Mouse (Mus musculus): ENCODE measurements around the gene Pias4. TPM values are rescaled to one million over a fixed set of nuclear protein-coding genes. Genes with fewer than 3 reads are reported as not detected.
"Not testable (repeated sequence)": the region's sequence is repeated elsewhere in the genome, so short reads cannot be mapped to it uniquely, and the experiment has no call there.

Gene Pias4
- polyA plus RNA-seq, 1 experiment from 2014 or later = 61.2 TPM

DNA sequence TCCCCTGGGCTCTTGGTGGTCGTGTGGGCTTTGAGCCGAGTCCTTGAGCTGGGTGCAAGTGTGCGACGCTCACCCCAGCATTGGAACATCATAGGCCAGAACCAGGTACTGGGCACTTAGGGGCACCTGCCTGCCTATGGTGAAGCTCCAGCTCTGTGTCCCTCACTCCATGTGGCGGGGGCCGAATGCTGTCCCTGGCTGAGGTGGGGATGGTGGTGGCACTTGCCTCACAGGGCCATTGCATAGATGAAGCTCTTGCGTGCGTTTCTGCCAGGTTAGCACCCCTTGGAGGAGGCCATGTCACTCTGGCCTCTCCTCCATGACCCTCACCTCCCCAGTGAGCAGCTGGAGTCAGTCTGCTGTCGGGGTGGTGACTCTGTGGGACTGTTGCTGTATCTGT lies 19.4 kb upstream of the Pias4 start:
- Histone ChIP-seq H3K4me1 (replicated peaks) (peaks cover 33% of the 10 kb centered on the region), H3K27ac (replicated peaks) (no peak overlapping the region), H3K27me3 (no peaks in the 10 kb centered on the region), H3K36me3 (peaks cover 38% of the 10 kb centered on the region), H3K4me2 (no peak overlapping the region), H3K4me3 (no peak overlapping the region), H3K9ac (no peak overlapping the region), H3K9me3 (no peaks in the 10 kb centered on the region)
- 96% methylated on average over 9 of the region's 9 CpGs for WGBS
- ATAC-seq (ENCODE audit: low FRiP score, low read depth) = no peak

DNA sequence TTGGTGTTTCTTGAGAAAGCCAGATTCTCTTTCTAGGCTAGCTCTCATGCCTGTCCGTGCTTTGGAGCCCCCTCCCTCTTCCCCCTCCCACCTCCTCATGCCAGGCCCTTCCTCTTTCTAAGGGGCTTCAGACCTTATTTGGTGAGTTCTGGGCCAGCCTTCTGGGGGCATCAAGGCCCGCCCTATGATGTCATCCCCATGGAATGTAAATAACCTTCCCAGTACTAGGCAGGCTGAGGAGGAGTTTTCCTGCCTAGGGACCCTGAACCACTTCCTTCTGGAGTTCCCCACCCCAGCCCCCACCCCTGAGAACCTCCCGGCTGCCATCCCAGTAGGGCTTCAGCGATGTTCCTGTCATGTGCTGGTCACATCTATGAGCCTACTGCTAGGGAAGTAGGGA lies 17.0 kb upstream of the Pias4 start:
- Histone ChIP-seq H3K36me3 (peaks cover 55% of the 10 kb centered on the region), H3K4me1 (replicated peaks) (peaks cover 32% of the 10 kb centered on the region), H3K27me3 (no peaks in the 10 kb centered on the region), H3K9me3 (no peaks in the 10 kb centered on the region), H3K9ac (no peak overlapping the region), H3K27ac (replicated peaks) (no peak overlapping the region), H3K4me3 (no peak overlapping the region), H3K4me2 (no peak overlapping the region)
- ATAC-seq (ENCODE audit: low FRiP score, low read depth) = no peak
- WGBS = 72% methylated on average over 4 of the region's 4 CpGs

DNA sequence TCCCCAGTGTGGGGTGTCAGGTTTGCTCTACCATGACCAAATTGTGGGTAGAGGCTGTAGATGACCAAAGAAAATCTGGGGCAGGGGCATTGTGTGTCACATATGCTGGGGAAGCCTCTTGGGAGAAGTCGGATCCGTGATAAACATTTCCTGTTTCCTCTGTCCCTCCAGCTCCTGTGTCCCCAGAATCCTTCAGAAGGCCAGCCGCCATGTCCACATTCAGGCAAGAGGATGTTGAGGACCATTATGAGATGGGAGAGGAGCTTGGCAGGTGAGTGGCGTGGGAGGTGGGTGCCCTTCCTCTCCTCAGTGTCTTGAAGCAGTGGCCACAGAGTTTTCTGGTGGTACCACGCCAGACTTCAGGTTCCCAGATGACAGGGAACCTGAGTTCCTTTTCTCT lies 16.1 kb upstream of the Pias4 start, which contains the start of gene 4930442H23Rik:
TSS of gene 4930442H23Rik (minus strand) at position 45 of the 400 bp plus-strand sequence.
- H3K4me2 ChIP-seq = peak within 1 kb of the TSS; percentile 66
- peaks cover 63% of the 10 kb centered on the region for H3K36me3 ChIP-seq
- ATAC-seq (ENCODE audit: low FRiP score, low read depth) = no peak
- H3K4me1 ChIP-seq (replicated peaks) = peaks cover 42% of the 10 kb centered on the region
- H3K9ac ChIP-seq = peak within 1 kb of the TSS; percentile 63
- 89% methylated on average over 5 of the region's 5 CpGs for whole genome bisulfite sequencing
- H3K27me3 ChIP-seq = no peaks in the 10 kb centered on the region
- H3K27ac ChIP-seq (replicated peaks) = peak within 1 kb of the TSS; percentile 87
- peak within 1 kb of the TSS; percentile 52 for H3K4me3 ChIP-seq
- no peaks in the 10 kb centered on the region for H3K9me3 ChIP-seq

DNA sequence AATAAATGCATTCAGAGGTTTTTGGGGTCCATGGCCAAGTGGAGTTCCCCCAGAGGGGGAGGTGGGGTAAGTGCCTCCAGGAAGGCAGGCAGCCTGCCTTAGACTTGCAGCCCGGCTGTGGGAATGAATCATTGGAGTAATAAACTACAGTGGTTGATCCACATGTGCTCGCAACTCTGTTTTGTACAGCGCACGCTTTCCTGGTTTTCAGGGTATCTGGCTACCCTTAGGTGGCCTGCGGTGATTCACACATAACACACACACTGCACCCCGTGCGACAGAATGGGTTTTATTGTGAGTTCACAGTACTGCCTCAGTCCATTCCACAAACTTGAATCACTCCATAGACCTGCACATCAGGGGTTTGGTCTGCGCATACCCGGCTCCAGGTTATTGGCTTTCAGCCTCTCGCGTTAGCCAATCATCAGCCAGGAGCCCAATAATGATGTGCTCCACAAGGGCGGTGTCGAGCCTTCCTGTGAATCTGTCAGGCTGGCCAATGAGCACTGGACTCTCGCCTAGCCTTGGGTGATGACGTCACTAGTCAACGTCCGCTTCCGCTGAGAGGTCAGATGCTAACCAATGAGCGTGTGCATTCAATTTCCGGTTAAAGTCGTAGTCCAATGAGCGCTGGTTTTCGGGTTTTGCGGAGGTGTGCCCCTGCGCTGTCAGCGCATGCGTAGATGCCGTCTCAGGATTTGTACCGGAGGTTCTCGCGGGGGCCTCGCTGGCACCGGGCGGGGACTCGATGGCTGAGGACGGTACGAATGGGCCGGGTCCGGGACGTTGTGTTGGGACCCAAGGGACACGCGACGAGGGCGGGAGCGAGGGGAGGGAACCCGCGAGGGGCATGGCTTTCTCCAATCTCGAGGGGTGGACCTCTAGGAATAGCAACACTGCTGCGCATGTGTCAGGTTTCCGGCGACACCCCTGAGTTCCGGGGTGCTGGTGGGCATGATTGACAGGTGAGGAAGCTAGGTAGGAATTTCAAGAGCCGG lies 14.9 kb upstream of the Pias4 start, which contains the start of gene Dapk3:
TSS of gene Dapk3 (plus strand) at position 670 of the 998 bp plus-strand sequence.
- WGBS = 5% methylated on average over 53 of the region's 53 CpGs
- peak within 1 kb of the TSS; percentile 66 for H3K4me2 ChIP-seq
- no peaks in the 10 kb centered on the region for H3K9me3 ChIP-seq
- H3K4me1 ChIP-seq (replicated peaks) = peaks cover 54% of the 10 kb centered on the region
- no peaks in the 10 kb centered on the region for H3K27me3 ChIP-seq
- peak within 1 kb of the TSS; percentile 87 for H3K27ac ChIP-seq (replicated peaks)
- peak within 1 kb of the TSS; percentile 52 for H3K4me3 ChIP-seq
- peaks cover 70% of the 10 kb centered on the region for H3K36me3 ChIP-seq
- peak; percentile 96 for ATAC-seq (ENCODE audit: low FRiP score, low read depth)
- H3K9ac ChIP-seq = peak within 1 kb of the TSS; percentile 63

DNA sequence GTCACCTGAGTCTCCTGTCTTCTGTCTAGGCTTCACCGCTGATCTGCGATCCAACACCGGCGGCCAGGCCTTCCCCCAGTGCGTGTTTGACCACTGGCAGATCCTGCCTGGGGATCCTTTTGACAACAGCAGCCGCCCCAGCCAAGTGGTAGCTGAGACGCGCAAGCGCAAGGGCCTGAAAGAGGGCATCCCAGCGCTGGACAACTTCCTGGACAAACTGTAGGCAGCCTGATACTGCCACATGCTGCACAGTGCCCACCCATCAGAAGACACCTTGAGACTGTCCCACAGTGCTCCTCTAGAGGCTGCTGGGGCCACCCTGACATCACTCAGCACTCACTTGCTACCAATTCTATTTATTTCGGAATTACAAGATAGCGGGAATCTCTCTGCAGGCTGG lies 14.1 kb upstream of the Pias4 start:
- H3K9ac ChIP-seq; H3K27me3 ChIP-seq; H3K9me3 ChIP-seq; H3K4me3 ChIP-seq; ATAC-seq (ENCODE audit: low FRiP score, low read depth); H3K27ac ChIP-seq (replicated peaks); H3K4me2 ChIP-seq: not testable (repeated sequence)
- 82% methylated on average over 12 of the region's 12 CpGs for WGBS
- Histone ChIP-seq H3K36me3 (peaks cover 68% of the 10 kb centered on the region), H3K4me1 (replicated peaks) (peaks cover 59% of the 10 kb centered on the region)

DNA sequence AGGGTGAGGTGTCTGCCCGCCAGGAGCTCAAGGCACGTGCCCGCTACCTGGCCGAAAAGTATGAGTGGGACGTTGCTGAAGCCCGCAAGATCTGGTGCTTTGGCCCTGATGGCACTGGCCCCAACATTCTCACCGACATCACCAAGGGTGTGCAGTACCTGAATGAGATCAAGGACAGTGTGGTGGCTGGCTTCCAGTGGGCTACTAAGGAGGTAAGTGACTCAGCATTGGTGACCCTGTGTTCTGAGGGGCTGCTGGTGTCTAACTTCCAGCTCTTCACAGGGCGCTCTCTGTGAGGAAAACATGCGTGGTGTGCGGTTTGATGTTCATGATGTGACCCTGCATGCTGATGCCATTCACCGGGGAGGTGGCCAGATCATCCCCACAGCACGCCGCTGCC lies 13.2 kb upstream of the Pias4 start:
- 95% methylated on average over 13 of the region's 13 CpGs for WGBS
- H3K4me3 ChIP-seq = no peak overlapping the region
- H3K9me3 ChIP-seq = no peaks in the 10 kb centered on the region
- H3K36me3 ChIP-seq = peaks cover 68% of the 10 kb centered on the region
- no peak overlapping the region for H3K9ac ChIP-seq
- no peak for ATAC-seq (ENCODE audit: low FRiP score, low read depth)
- no peaks in the 10 kb centered on the region for H3K27me3 ChIP-seq
- H3K4me2 ChIP-seq = no peak overlapping the region
- H3K27ac ChIP-seq (replicated peaks) = no peak overlapping the region
- H3K4me1 ChIP-seq (replicated peaks) = peaks cover 63% of the 10 kb centered on the region

DNA sequence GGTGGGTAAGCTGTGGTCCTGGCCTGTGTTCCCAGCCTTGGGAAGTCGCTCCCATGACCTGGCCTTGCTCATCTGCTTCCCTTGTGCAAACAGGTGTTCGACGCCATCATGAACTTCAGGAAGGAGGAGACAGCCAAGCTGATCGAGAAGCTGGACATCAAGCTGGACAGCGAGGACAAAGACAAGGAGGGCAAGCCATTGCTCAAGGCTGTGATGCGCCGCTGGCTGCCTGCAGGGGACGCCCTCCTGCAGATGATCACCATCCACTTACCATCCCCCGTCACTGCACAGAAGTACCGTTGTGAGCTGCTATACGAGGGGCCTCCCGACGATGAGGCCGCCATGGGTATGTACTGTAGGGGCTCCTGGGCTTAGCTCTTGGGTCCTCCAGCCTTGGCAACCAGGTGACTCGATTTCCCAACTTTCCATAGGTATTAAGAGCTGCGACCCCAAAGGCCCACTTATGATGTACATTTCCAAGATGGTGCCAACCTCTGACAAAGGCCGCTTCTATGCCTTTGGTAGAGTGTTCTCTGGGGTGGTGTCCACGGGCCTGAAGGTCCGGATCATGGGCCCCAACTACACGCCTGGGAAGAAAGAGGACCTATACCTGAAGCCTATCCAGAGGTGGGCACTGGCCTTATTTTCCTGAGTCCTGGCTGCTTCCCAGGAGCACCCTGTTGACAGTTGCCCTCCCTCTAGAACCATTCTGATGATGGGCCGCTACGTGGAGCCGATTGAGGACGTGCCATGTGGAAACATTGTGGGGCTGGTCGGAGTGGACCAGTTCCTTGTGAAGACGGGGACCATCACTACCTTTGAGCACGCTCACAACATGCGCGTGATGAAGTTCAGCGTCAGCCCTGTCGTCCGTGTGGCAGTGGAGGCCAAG lies 12.0 kb upstream of the Pias4 start:
- no peak for ATAC-seq (ENCODE audit: low FRiP score, low read depth)
- WGBS = 89% methylated on average over 32 of the region's 32 CpGs

DNA sequence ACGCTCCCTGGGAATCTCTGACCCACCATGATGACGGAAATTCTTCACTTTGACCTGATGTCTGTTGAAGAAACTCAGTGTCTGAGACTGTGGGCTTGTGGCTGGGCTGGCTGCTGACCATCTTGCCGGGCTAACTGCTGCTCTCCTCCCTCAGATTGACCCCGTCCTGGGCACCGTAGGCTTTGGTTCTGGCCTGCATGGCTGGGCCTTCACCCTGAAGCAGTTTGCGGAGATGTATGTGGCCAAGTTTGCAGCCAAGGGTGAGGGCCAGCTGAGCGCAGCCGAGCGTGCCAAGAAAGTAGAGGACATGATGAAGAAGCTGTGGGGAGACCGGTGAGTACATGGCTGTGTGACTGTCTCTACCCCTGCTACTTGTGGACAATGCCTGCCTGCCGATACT lies 11.2 kb upstream of the Pias4 start:
- Histone ChIP-seq H3K36me3 (peaks cover 50% of the 10 kb centered on the region), H3K27me3 (no peaks in the 10 kb centered on the region), H3K27ac (replicated peaks) (no peak overlapping the region), H3K4me1 (replicated peaks) (peaks cover 69% of the 10 kb centered on the region), H3K9ac (no peak overlapping the region), H3K9me3 (no peaks in the 10 kb centered on the region), H3K4me2 (0 out of 2 replicates have a peak overlapping the region, but pooled peaks have one; percentile 83), H3K4me3 (no peak overlapping the region)
- no peak for ATAC-seq (ENCODE audit: low FRiP score, low read depth)
- 93% methylated on average over 11 of the region's 11 CpGs for WGBS

More for the DNA sequence above, 12.0 kb upstream of the Pias4 start:
- Histone ChIP-seq H3K9ac (no peak overlapping the region), H3K4me1 (replicated peaks) (peaks cover 68% of the 10 kb centered on the region), H3K9me3 (no peaks in the 10 kb centered on the region), H3K27ac (replicated peaks) (no peak overlapping the region), H3K27me3 (no peaks in the 10 kb centered on the region), H3K4me2 (no peak overlapping the region), H3K4me3 (no peak overlapping the region), H3K36me3 (peaks cover 57% of the 10 kb centered on the region)

DNA sequence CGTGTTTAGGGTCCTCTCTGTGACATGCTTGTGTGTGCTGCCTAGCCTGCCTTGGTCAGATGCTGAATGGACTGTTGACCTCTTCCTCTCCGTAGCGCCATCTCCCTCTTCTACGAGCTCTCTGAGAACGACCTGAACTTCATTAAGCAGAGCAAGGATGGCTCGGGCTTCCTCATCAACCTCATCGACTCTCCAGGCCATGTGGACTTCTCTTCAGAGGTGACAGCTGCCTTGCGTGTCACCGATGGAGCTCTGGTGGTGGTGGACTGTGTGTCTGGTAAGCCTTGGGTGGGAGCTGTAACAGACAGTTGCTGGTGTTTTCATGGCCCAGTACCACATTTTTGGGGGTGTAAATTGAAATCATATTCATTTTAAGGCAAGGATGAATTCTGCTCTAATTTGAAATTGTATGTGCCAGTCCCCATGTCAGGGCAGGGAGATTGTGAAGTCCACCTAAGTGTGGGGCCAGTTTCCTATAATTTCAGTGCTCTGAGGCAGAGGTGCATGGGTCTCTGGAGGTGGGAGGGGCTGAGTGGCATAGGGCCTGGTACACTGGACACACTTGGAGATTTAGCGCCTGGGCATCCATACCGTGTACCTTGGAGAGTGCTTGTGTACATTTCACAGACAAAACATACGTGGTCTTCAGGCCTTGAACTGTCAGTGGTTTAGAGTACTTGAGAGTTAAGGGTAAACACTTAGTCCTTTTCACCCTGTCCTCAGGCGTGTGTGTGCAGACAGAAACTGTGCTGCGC lies 10.4 kb upstream of the Pias4 start:
- H3K9ac ChIP-seq = peak overlapping the region; percentile 91
- peak overlapping the region; percentile 83 for H3K4me2 ChIP-seq
- no peaks in the 10 kb centered on the region for H3K9me3 ChIP-seq
- peak overlapping the region; percentile 89 for H3K4me3 ChIP-seq
- ATAC-seq (ENCODE audit: low FRiP score, low read depth) = no peak
- H3K4me1 ChIP-seq (replicated peaks) = peaks cover 71% of the 10 kb centered on the region
- 69% methylated on average over 14 of the region's 14 CpGs for WGBS
- H3K36me3 ChIP-seq = peaks cover 50% of the 10 kb centered on the region
- no peaks in the 10 kb centered on the region for H3K27me3 ChIP-seq
- 0 out of 2 replicates have a peak overlapping the region, but pooled peaks have one; percentile 90 for H3K27ac ChIP-seq (replicated peaks)

DNA sequence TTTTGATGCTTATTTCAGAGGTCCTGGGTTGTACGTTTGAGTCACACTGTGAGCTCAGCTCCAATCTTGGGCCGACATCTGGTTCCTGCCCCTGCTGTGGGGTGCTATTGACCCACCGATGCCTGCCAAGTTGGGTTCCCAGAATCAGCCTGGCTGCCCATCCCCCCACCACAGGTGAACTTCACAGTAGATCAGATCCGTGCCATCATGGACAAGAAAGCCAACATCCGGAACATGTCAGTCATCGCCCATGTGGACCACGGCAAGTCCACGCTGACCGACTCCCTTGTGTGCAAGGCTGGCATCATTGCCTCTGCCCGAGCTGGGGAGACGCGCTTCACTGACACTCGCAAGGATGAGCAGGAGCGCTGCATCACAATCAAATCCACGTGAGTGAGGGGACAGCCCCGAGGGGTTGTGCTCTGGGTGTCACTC lies 9.8 kb upstream of the Pias4 start:
- peaks cover 75% of the 10 kb centered on the region for H3K4me1 ChIP-seq (replicated peaks)
- H3K4me3 ChIP-seq = peak overlapping the region; percentile 89
- 14% methylated on average over 16 of the region's 16 CpGs for WGBS

More for the DNA sequence above, 9.8 kb upstream of the Pias4 start:
- peak overlapping the region; percentile 90 for H3K27ac ChIP-seq (replicated peaks)
- ATAC-seq (ENCODE audit: low FRiP score, low read depth) = no peak
- peaks cover 50% of the 10 kb centered on the region for H3K36me3 ChIP-seq
- peak overlapping the region; percentile 83 for H3K4me2 ChIP-seq
- no peaks in the 10 kb centered on the region for H3K27me3 ChIP-seq
- no peaks in the 10 kb centered on the region for H3K9me3 ChIP-seq
- peak overlapping the region; percentile 91 for H3K9ac ChIP-seq
